Mouse (Mus musculus): ENCODE measurements around the gene Retn. TPM values are rescaled to one million over a fixed set of nuclear protein-coding genes. Genes with fewer than 3 reads are reported as not detected.

Gene Retn
- polyA plus RNA-seq, 1 experiment from 2014 or later: not detected

DNA sequence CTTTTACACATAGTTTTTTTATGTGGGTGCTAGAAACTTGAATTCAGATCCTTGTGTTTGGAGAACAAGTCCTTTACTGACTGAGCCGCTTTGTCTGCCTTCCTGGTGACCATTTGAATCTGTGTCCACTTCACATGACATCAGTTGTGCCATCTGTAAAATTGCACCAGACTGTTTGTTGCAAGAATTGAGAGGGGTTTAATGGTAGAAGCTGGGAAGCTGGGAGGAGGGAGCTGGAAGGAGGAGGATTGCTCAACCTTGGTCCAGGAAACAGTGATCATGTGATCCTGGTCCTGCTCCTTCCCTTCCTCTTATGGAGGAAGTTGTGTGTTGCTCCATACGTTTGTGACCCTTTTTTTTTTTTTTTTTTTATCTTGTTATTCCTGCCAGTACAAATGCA is 7.3 kb upstream of the Retn start:
- H3K9ac ChIP-seq (ENCODE audit: low read length): no peak overlapping the region
- no peaks in the 10 kb centered on the region for H3K27me3 ChIP-seq (ENCODE audit: control insufficient read depth, insufficient read depth, low read length)
- H3K4me2 ChIP-seq (replicated peaks; ENCODE audit: low read depth): no peak overlapping the region
- H3K27ac ChIP-seq (replicated peaks): no peak overlapping the region
- H3K4me1 ChIP-seq (replicated peaks; ENCODE audit: control insufficient read depth, insufficient read depth): no peaks in the 10 kb centered on the region
- ATAC-seq (ENCODE audit: low FRiP score, low TSS enrichment): no peak
- no peak for DNase-seq (ENCODE audit: low spot score)
- no peaks in the 10 kb centered on the region for H3K9me3 ChIP-seq (ENCODE audit: control insufficient read depth, low read length)
- no peaks in the 10 kb centered on the region for H3K36me3 ChIP-seq (ENCODE audit: control insufficient read depth, insufficient read depth, low read length)
- TF ChIP-seq EP300 (optimal IDR thresholded peaks at IDR 0.05) (no peak), CTCF (IDR thresholded peaks at IDR 0.05; ENCODE audit: low read depth) (no peak)
- H3K4me3 ChIP-seq (ENCODE audit: low read depth, low read length): no peak overlapping the region
- 81% methylated on average over 1 of the region's 2 CpGs for WGBS

DNA sequence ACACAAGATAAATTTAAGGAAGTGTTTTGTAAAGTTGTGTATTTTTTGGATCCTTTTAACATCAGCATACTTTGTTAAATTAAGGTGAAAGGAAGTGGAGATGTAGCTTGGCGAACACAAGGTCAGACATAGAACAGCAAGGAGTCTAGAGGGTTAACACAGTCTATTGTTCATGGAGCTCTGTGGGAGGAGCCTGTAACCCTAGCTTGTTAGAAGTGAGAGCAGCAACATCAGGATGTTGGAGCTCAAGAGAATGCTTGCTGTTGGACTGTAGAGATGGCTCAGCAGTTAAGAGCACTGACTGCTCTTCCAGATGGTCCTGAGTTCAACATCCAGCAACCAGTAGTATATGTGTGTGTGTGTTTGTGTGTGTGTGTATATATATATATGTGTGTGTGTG is 6.6 kb upstream of the Retn start:
- no peaks in the 10 kb centered on the region for H3K27me3 ChIP-seq (ENCODE audit: control insufficient read depth, insufficient read depth, low read length)
- no peaks in the 10 kb centered on the region for H3K4me1 ChIP-seq (replicated peaks; ENCODE audit: control insufficient read depth, insufficient read depth)
- no peak for ATAC-seq (ENCODE audit: low FRiP score, low TSS enrichment)
- H3K9me3 ChIP-seq (ENCODE audit: control insufficient read depth, low read length): no peaks in the 10 kb centered on the region
- H3K36me3 ChIP-seq (ENCODE audit: control insufficient read depth, insufficient read depth, low read length): no peaks in the 10 kb centered on the region
- no peak overlapping the region for H3K9ac ChIP-seq (ENCODE audit: low read length)
- TF ChIP-seq EP300 (optimal IDR thresholded peaks at IDR 0.05): no peak
- no peak for TF ChIP-seq CTCF (IDR thresholded peaks at IDR 0.05; ENCODE audit: low read depth)
- WGBS: 44% methylated on average over 1 of the region's 1 CpGs
- no peak overlapping the region for H3K4me3 ChIP-seq (ENCODE audit: low read depth, low read length)
- DNase-seq (ENCODE audit: low spot score): no peak
- H3K27ac ChIP-seq (replicated peaks): no peak overlapping the region
- no peak overlapping the region for H3K4me2 ChIP-seq (replicated peaks; ENCODE audit: low read depth)

DNA sequence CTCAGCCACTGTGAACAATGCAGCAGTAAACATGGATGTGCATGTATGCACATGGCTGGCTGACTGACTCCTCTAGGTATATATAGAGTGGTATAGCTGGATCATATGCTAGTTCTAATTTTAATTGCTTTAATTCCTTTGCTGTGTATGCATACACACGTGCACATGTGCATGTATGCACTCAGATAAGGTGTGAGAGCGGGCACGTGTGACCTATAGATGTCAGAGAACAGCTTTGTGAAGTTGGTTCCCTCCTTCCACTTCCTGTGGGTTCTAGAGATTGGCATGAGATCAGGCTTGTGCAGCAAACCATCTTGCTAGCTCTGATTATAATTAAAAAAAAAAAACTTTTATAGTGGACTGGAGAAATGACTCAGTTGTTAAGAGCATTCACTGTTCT is 2.7 kb upstream of the Retn start:
- WGBS: 64% methylated on average over 3 of the region's 3 CpGs
- ATAC-seq (ENCODE audit: low FRiP score, low TSS enrichment) (no peak), DNase-seq (ENCODE audit: low spot score) (no peak)
- no peak overlapping the region for H3K27ac ChIP-seq (replicated peaks)
- no peaks in the 10 kb centered on the region for H3K4me1 ChIP-seq (replicated peaks; ENCODE audit: control insufficient read depth, insufficient read depth)
- H3K9ac ChIP-seq (ENCODE audit: low read length): no peak overlapping the region
- H3K4me3 ChIP-seq (ENCODE audit: low read depth, low read length): no peak overlapping the region
- no peak overlapping the region for H3K4me2 ChIP-seq (replicated peaks; ENCODE audit: low read depth)
- H3K27me3 ChIP-seq (ENCODE audit: control insufficient read depth, insufficient read depth, low read length): no peaks in the 10 kb centered on the region
- TF ChIP-seq EP300 (optimal IDR thresholded peaks at IDR 0.05): no peak
- no peak for TF ChIP-seq CTCF (IDR thresholded peaks at IDR 0.05; ENCODE audit: low read depth)
- no peaks in the 10 kb centered on the region for H3K36me3 ChIP-seq (ENCODE audit: control insufficient read depth, insufficient read depth, low read length)
- no peaks in the 10 kb centered on the region for H3K9me3 ChIP-seq (ENCODE audit: control insufficient read depth, low read length)

DNA sequence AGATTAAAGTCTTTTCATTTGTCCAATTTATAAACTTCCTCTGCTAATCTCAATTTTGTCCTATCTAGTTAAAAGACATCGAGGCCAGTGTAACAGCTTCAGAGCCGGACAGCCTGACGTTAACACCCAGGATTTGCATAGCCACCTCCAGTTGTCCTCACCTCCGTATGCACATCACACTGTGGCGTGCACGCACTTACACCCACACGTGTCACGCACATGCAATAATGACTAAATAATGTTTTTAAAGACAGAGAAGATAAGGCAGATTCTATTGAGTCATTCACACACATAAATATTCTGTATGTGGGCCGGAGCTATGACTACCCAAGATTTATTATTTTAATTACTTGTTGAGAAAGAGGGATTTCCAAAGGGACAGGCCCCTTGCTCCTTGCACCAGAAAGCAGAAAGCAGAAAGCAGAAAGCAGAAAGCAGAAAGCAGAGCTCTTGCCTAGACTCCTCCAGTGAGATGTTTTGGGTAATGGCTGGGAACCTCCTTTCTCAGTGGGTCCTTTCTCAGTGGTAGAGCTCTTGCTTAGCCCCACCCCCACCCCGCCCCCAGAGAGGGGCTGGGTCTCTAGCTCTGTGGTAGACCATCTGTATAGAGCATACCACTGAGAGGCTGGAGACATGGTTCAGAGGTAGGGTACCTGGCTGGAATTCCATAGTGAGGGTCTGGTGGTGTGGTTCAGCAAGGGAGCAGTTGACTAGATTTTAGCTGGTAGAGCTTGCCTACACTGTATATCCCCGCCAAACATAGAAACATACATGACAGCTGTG is 653 bp upstream of the Retn start:
- H3K4me3 ChIP-seq (ENCODE audit: low read depth, low read length): no peak overlapping the region
- no peaks in the 10 kb centered on the region for H3K27me3 ChIP-seq (ENCODE audit: control insufficient read depth, insufficient read depth, low read length)
- 60% methylated on average over 11 of the region's 11 CpGs for WGBS
- no peak overlapping the region for H3K9ac ChIP-seq (ENCODE audit: low read length)
- no peaks in the 10 kb centered on the region for H3K9me3 ChIP-seq (ENCODE audit: control insufficient read depth, low read length)
- TF ChIP-seq CTCF (IDR thresholded peaks at IDR 0.05; ENCODE audit: low read depth) (no peak), EP300 (optimal IDR thresholded peaks at IDR 0.05) (no peak)
- H3K4me2 ChIP-seq (replicated peaks; ENCODE audit: low read depth): no peak overlapping the region
- no peak overlapping the region for H3K27ac ChIP-seq (replicated peaks)
- no peak for ATAC-seq (ENCODE audit: low FRiP score, low TSS enrichment)
- no peaks in the 10 kb centered on the region for H3K4me1 ChIP-seq (replicated peaks; ENCODE audit: control insufficient read depth, insufficient read depth)
- DNase-seq (ENCODE audit: low spot score): no peak
- no peaks in the 10 kb centered on the region for H3K36me3 ChIP-seq (ENCODE audit: control insufficient read depth, insufficient read depth, low read length)

DNA sequence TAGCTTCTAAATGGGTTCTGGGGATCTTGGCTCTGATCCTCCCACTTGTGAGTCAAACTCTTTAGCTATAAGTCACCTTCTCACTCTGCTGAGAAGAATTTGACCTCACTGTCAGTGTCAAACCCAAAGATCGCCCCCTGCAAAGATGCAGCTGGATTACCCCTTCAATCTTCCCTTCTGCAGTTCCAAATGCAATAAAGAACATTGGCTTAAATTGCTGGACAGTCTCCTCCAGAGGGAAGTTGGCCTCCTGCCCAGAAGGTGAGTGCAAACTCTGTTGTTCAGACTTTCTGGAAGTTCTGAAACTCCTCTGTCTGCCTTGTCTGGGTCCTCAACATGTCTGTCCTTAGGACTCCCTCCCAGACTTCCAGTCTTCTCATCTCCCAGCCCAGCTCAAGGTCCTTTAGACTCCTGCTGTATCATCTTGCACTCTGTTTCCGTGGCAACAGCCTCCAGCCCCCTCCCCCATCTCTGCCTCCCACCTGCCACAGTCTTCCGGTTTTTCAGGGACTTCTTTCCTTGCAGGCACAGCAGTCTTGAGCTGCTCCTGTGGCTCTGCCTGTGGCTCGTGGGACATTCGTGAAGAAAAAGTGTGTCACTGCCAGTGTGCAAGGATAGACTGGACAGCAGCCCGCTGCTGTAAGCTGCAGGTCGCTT is 1.3 kb downstream of the Retn start:
- Histone ChIP-seq H3K4me2 (replicated peaks; ENCODE audit: low read depth) (no peak overlapping the region), H3K9ac (ENCODE audit: low read length) (no peak overlapping the region), H3K27me3 (ENCODE audit: control insufficient read depth, insufficient read depth, low read length) (no peaks in the 10 kb centered on the region), H3K4me1 (replicated peaks; ENCODE audit: control insufficient read depth, insufficient read depth) (no peaks in the 10 kb centered on the region), H3K4me3 (ENCODE audit: low read depth, low read length) (no peak overlapping the region), H3K9me3 (ENCODE audit: control insufficient read depth, low read length) (no peaks in the 10 kb centered on the region), H3K27ac (replicated peaks) (no peak overlapping the region), H3K36me3 (ENCODE audit: control insufficient read depth, insufficient read depth, low read length) (no peaks in the 10 kb centered on the region)
- ATAC-seq (ENCODE audit: low FRiP score, low TSS enrichment) (no peak), DNase-seq (ENCODE audit: low spot score) (no peak)
- TF ChIP-seq EP300 (optimal IDR thresholded peaks at IDR 0.05) (no peak), CTCF (IDR thresholded peaks at IDR 0.05; ENCODE audit: low read depth) (no peak)
- WGBS: 20% methylated on average over 7 of the region's 7 CpGs

DNA sequence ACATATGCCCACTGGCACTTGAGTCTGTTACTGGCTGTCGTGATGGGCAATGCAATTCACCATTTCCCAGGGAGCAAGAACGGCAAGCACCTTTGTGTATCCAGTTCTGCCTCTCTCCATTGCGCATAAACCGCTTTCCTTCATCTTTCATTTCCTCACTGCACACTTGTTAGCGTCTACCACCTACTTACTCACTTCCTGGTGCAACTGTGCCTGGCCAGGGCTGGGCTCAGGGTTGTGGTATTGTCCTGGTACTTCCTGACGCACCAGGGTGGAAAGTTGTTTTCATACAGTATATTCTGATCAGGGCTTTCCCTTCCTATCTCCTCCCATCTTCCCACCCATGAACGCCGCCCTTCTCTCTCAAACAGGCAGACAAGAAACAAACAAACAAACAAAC is 5.3 kb downstream of the Retn start:
- no peaks in the 10 kb centered on the region for H3K36me3 ChIP-seq (ENCODE audit: control insufficient read depth, insufficient read depth, low read length)
- no peak overlapping the region for H3K4me3 ChIP-seq (ENCODE audit: low read depth, low read length)
- WGBS: 78% methylated on average over 8 of the region's 8 CpGs
- no peaks in the 10 kb centered on the region for H3K9me3 ChIP-seq (ENCODE audit: control insufficient read depth, low read length)
- TF ChIP-seq CTCF (IDR thresholded peaks at IDR 0.05; ENCODE audit: low read depth) (no peak), EP300 (optimal IDR thresholded peaks at IDR 0.05) (no peak)
- no peaks in the 10 kb centered on the region for H3K27me3 ChIP-seq (ENCODE audit: control insufficient read depth, insufficient read depth, low read length)
- ATAC-seq (ENCODE audit: low FRiP score, low TSS enrichment) (no peak), DNase-seq (ENCODE audit: low spot score) (no peak)
- no peaks in the 10 kb centered on the region for H3K4me1 ChIP-seq (replicated peaks; ENCODE audit: control insufficient read depth, insufficient read depth)
- no peak overlapping the region for H3K9ac ChIP-seq (ENCODE audit: low read length)
- H3K27ac ChIP-seq (replicated peaks): no peak overlapping the region
- no peak overlapping the region for H3K4me2 ChIP-seq (replicated peaks; ENCODE audit: low read depth)
